Mouse (Mus musculus): ENCODE measurements around the gene H2-Eb2. TPM values are rescaled to one million over a fixed set of nuclear protein-coding genes. Genes with fewer than 3 reads are reported as not detected.
A peak's percentile ranks its signal among the peaks of the same experiment; 100 is the strongest.

The H2-Eb2 gene
- total RNA-seq (2021), result under 1 TPM in 1 of 2 experiments, not detected in 1; 0.46 TPM
- long read RNA-seq, experiment 1, result 0 reads
- long read RNA-seq, experiment 2, result 0 reads

DNA sequence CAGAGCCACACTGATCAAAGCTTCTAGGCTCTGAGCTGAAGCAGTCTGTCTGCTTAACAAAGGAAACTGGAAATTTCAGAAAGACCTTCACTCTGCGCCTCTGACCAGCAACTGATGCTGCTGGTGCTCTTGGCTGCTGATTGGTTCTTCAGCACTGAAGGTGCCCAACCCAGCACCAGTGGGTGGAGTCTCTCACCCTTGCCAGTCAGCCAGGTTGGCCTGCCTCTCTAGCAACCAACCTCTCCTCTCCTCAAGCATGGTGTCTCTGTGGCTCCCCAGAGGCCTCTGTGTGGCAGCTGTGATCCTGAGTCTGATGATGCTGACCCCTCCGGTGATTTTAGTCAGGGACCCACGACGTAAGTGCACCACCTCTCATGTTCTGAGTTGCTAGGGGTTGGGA is at the start of gene H2-Eb2:
TSS of gene H2-Eb2 (plus strand) at position 230 of the 400 bp plus-strand sequence.
- no peak for DNase-seq

DNA sequence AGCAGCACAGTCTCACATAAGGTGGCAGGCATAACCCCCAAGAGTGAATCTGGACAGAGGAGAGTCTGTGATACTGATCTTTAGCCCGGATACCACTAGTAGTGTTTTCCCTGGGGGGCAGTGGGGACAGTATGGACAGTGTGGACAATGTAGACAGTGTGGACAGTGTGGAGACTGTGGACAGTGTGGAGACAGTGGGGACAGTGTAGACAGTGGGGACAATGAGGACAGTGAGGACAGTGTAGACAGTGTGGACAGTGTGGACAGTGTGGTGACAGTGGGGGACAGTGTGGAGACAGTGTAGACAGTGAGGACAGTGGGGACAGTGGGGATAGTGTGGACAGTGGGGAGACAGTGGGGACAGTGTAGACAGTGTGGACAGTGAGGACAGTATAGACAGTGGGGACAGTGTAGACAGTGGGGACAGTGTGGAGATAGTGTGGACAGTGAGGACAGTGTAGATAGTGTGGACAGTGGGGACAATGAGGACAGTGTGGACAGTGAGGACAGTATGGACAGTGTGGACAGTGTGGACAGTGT is 44.9 kb upstream of the H2-Eb2 start:
- DNase-seq, result no peak

DNA sequence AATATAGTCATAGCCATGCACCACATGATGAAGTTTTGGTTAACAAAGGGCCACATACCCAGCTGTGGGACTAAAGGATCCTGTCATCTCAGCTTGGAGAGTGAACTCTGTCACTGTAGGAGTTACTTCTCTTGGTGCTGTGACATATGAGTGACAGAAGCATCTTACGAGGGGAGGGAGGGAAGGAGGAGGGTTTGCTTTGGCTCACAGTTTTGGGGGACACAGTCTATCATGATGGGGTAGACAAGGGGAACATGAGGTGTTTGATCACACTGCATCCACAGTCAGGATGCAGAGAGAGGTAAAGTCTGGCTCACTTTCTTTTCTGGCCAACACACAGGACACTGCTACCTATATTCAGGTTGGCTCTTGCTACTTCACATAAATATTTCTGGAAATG is 43.6 kb upstream of the H2-Eb2 start:
- DNase-seq, result no peak

- DNase-seq, result no peak
These were observed 40.1 kb upstream of the H2-Eb2 start for GRCm38 (mm10) chr17:34285371-34285770.

DNA sequence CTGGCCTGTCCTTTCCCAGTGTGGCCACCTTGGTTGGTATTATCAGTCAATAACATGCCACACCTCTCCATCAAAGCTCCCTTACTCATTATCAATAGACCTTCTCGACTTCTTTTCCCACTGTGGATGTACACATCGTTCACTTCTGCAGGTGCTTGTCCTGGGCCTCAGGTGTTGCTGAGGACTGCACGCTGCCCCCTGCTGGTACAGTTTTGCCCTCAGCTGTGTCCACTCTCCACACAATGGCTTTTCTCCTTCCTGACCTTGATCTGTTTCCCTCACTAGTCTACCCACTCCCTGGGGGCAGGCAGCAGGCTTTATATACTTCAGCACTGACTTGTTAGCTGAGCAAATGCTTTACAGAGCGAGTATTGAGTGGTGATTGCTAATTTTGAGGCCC is 39.6 kb upstream of the H2-Eb2 start:
- DNase-seq, result no peak

DNA sequence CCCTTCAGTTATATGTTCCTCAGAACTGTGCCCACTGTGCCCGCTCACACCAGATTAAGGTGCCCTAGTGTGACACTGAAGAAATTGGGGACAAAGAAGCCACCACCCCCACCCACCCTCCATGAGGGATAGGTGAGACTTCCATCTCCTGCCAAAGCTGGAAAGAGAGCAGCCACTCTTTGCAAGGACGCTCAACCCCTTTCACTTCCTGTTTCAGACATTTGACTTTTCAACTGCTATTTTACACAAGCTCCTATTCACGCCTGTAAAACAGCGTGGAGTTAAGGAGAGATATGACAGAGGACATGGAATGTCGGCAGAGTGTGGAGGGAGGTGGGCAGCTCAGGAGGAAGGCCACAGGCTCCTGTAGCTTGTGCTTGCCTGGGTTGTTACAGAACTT is 39.0 kb upstream of the H2-Eb2 start:
- no peak for DNase-seq

DNA sequence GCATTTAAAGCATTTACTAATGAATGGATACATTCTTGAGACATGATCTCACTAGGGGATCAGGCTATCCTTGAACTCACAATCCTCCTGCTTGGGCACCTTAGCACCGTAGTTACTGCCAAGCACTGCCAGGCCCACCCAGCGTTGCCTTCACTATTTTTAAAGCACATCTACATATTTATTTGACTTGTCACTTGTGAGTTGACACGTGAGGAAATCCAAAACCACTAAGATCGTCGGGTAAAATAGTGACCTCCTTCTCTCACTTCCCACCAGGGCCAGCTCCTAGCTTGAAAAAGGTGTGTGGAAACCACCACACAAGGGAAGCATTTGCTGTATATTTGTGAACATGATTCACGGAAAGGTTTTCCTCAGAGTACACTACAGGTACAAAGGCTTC is 38.5 kb upstream of the H2-Eb2 start:
- no peak for DNase-seq

DNA sequence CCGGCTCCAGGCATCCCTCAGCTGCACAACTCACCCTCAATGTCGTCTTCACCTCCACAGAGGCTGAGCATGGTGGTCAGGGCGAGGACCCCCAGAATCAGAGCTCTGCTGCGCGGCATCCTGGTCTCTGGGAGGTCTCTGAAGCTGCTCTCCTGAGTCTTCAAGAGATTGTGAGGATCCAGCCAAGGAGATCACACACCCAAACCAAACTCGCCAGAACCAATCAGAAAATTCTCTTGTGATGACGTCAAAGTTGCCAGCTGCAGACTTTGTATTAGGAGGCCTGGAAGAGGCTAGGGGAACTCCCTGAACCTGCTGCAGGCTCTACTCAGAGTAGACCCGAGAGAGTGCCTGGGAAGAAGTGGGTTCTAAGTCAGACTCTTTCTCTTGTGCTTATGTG is 37.8 kb upstream of the H2-Eb2 start, which contains the start of gene H2-Aa:
TSS of gene H2-Aa (minus strand) at position 176 of the 400 bp plus-strand sequence.
- peak; percentile 91 to 93 for DNase-seq

DNA sequence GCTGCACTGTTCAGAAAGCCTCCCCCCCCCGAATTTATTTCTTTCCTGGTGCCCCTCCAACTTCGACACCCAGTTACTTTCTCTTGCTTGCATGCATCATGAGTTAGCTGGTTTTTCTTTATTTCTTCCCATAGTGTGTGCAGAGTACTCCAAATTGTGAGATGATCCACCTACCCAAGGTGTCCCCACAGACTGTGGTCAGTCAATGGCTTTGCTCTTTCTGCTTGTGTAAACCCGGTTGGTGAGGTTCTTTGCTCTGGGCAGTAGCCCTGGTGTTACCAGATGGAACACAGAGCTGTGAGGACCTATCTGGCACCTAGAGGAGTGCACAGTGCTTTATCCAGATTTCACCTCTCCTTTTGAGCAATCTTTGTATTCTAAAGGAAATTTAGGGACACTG is 37.3 kb upstream of the H2-Eb2 start:
- DNase-seq, result no peak

GRCm38 (mm10) chr17:34291609-34292008 is 33.9 kb upstream of the H2-Eb2 start:
- DNase-seq, result peak; percentile 83 to 89

DNA sequence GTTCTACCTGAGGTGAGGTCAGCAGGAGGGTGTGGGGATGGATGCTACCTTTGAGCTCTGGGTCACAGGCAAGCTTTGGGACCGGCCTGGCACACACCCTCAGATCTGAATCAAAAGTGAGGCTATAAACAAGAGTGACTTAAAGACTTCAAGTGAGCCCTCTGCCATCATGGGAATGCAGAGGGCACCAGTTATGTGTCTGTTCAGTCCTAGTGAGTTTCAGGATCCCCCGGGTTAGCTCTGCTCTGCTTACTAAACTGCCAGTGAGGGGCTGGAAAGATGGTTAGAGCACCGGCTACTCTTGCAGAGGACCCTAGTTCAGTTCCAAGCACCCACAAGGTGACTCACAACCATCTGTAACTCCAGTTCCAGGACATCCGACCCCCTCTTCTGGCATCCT is 32.9 kb upstream of the H2-Eb2 start:
- no peak for DNase-seq

GRCm38 (mm10) chr17:34293533-34293932 is 31.9 kb upstream of the H2-Eb2 start:
- peak in 1 of 2 experiments; percentile 29 for DNase-seq

DNA sequence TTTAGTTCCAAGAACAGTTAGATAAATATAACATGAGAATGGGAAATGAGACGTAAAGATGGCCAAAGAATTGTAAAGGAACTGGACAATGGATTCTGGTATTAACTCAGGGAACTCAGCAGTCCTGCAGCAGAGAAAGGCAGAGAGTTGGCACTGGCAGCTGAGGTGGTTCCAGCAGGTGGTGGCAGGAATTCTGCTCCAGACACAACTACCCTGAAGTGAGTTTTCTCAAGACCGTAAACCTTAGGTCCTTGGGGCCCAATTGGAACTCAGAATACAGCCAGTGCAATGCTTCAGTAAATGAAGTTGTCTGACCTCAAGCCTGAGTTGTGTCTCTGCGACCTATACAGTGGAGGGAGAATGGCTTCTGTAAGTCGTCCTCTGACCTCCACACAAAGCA is 31.2 kb upstream of the H2-Eb2 start:
- no peak for DNase-seq

DNA sequence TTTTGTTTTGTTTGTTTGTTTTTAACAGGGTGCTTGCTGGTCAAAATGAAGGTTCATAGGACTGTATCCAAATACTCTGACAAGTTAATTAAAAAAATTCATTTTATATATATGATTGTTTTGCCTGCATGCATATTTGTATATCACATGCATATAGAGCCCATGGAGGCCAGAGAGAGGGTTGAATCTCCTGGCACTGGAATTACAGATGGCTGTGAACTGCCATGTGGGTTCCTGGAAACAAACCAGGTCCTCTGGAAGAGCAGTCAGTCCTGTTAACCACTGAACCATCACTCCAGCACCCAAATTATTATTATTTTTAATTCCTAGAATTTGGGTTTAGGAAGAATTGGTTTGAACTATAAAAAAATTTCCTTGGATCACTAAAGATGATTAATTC is 30.2 kb upstream of the H2-Eb2 start:
- DNase-seq, result no peak

DNA sequence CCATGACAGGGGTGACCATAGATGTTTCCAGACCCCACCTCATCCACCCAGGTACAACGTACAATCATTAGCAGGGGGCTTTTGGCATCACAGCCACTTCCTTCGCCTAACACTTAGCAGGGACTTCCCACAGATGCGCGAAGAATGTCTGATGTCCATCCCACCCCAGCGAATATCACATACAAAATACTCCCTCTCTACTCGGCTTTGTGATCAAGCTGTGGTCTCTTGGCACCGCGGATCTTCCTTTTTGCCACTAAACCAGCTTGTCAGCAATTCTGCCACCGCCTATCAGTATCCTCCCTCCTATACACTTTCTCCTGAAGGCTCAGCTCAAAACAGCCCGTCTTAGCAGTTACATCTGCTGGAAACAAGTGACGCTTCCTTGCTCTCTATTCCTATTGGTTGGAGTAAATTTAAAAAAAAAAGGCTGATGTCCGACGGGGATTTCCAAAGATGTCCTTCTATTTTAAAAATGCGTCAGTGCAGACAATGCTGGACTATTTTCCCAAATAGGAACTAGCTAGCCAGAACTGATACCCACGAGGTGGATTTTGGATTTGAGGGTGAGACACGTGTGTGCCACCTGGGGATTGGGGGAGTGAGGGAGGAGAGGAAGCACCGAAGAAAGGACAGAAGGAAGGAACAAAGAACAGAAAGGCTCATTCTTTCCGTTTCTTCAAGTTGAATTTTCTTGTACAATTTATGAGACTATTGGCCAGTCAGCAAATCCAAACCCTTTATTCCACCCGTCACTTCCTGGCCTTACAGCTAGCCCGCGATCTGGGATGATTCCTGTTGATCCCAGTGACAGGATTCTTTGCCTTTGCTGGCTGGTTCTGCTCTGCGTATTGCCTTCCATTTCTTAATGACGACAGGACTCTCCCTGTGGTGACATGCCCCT is 29.3 kb upstream of the H2-Eb2 start:
- DNase-seq, result peak; percentile 78 to 82

DNA sequence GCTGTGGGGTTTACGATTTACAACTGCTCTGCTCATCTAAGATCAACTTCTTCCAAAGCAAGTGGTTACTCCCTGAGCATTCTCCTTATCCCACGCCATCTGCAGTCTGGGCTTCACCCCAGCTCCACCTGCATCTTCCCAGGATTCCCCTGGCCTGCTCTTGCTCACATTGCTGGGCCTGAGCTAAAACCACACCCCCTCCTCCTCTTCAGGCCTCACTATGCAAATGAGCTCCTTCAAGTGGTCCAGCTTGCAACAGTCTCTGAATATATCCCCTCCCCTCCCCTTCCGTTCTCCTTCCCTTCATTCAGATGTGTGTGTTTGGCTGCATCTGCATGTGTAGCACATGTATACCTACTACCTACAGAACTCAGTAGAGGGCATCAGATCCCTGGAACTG is 26.1 kb upstream of the H2-Eb2 start:
- peak in 1 of 2 experiments; percentile 19 for DNase-seq

GRCm38 (mm10) chr17:34300071-34300470 is 25.4 kb upstream of the H2-Eb2 start:
- no peak for DNase-seq

DNA sequence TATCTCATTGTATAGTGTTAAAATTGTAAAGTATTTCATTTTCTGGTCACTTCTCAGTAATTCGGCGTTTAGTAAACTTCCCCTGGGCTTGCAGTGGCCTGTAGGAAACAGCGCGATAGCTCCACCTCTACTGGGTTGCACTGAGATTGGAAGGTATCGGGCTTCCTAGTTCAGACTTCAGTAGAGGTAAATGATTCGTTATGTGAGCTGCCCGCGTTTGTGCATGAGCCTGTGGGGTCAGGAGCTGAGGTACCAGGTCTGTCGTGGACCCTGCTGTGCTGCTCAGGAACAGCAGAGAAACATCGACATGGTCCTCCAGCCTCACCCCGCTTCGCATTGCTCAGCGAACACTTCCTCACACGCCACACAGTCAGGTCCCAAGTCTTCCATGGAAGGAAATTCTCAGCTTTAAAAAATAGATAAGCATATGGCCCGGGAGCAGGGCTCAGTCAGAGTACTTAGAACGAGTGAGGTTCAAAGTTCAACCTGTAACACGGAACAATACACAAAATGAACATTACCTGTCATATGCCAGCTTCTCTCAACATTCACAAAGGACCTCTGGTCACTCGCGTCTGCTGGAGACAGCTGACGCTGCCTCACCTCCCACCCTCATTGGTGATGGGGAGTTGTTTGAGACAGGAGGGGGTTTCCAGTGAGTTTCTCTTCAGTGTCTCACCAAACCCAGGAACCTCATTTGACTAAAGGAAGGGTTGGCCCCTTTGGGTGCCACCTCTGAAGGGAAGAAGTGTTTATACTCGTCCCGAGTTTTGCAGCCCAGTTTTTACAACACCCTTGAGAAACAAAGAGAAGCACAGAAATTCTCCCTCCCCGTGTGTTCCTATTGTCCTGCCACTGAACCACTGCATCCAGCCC is 24.5 kb upstream of the H2-Eb2 start:
- DNase-seq, result peak in 1 of 2 experiments; percentile 43

- no peak for DNase-seq
These were observed 23.7 kb upstream of the H2-Eb2 start for GRCm38 (mm10) chr17:34301670-34302190.

DNA sequence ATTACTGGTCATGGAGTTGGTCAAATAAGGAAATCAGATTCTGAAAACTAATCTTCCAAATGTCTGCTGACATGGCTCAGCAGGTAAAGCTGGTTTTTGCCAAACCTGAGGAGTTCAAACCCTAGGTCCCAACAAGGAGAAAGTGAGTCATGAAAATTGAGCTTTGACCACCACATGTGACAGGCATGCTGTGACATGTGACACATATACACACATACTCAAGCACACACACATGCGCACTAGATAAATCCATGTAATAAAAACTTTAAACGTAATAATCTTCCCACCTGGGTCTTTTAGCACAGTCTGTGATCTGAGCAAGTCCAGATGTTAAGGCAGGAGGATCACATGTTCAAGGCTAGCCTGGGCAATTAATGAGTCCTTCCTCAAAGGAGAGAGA is 21.7 kb upstream of the H2-Eb2 start:
- no peak for DNase-seq

DNA sequence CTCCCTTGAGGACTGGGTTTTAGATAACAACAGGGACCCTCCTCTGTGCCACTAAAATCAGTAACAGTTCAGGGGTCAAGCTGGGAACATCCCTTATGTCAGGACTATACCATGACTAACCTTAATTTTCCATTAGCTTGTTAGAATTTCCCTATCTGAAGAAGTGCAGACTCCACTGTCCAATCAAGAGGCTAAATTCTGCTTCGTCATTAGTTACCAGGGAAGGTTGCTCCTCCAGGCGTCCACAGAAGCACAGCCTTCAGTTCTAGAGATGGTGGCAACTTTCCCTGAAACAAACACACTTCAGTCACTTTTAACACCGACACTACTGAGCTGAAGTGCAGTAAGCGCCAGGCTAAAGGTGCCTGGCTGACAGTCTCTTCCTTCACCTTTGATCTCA is 20.7 kb upstream of the H2-Eb2 start:
- peak; percentile 86 to 89 for DNase-seq

DNA sequence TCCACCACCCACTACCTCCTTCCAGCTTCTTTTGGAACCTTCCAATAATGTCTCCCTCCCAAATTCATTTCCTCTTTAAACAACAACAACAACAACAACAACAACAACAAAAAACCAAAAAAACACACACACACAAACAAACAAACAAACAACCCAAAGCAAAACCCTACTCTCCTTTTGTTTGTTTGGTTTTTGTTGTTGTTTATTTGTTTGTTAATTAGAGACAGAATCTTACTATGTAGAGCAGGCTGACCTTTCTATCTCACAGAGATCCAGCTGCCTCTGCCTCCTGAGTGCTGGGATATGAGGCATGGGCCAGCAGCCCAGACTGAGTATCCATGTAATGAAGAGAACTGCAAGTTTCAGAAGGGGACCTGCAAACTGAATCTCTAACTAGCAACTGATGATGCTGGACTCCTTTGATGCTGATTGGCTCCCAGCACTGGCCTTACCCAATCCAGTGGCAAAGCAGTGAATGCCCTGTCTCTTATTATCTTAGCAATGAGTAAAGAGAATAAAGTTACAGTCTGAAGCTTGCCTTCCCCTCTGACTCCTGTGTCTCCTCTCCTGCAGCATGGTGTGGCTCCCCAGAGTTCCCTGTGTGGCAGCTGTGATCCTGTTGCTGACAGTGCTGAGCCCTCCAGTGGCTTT is 20.0 kb upstream of the H2-Eb2 start, which contains the start of gene H2-Eb1:
TSS of gene H2-Eb1 (plus strand) at position 488 of the 651 bp plus-strand sequence.
- peak; percentile 89 to 92 for DNase-seq

Measured in heart, adult 18-20 months (tissue).